Mouse (Mus musculus): ENCODE results near the gene Inf2. TPM values are rescaled to one million over a fixed set of nuclear protein-coding genes. Genes with fewer than 3 reads are reported as not detected.
A peak's percentile ranks its signal among the peaks of the same experiment; 100 is the strongest.

Gene Inf2
- polyA plus RNA-seq, 1 experiment from 2014 or later: 4.3 TPM

GRCm38 (mm10) chr12:112560176-112560797 lies 28.3 kb upstream of the Inf2 start:
- ATAC-seq (replicated peaks; ENCODE audit: low FRiP score, low TSS enrichment, low read depth) (peak; percentile 44; the same call in 1 of the 2 replicates), DNase-seq (ENCODE audit: low spot score) (no peak)
- Histone ChIP-seq H3K4me2 (ENCODE audit: low read length) (no peak overlapping the region), H3K4me3 (ENCODE audit: low read depth, low read length) (no peak overlapping the region), H3K4me1 (replicated peaks; ENCODE audit: control insufficient read depth, insufficient read depth, low read length) (no peaks in the 10 kb centered on the region), H3K9me3 (ENCODE audit: control insufficient read depth, low read length) (no peaks in the 10 kb centered on the region), H3K9ac (ENCODE audit: low read length) (no peak overlapping the region), H3K27me3 (replicated peaks; ENCODE audit: control insufficient read depth, insufficient read depth, low read length) (no peaks in the 10 kb centered on the region), H3K27ac (ENCODE audit: low read depth) (no peak overlapping the region), H3K36me3 (ENCODE audit: control insufficient read depth, insufficient read depth, low read length) (no peaks in the 10 kb centered on the region)
- WGBS: 41% methylated on average over 5 of the region's 5 CpGs

GRCm38 (mm10) chr12:112561163-112561562 lies 27.4 kb upstream of the Inf2 start:
- ATAC-seq (replicated peaks; ENCODE audit: low FRiP score, low TSS enrichment, low read depth): no peak

GRCm38 (mm10) chr12:112562462-112562861 lies 26.1 kb upstream of the Inf2 start:
- H3K36me3 ChIP-seq (ENCODE audit: control insufficient read depth, insufficient read depth, low read length): no peaks in the 10 kb centered on the region
- H3K4me1 ChIP-seq (replicated peaks; ENCODE audit: control insufficient read depth, insufficient read depth, low read length): no peaks in the 10 kb centered on the region
- H3K4me2 ChIP-seq (ENCODE audit: low read length): no peak overlapping the region
- no peaks in the 10 kb centered on the region for H3K27me3 ChIP-seq (replicated peaks; ENCODE audit: control insufficient read depth, insufficient read depth, low read length)
- no peaks in the 10 kb centered on the region for H3K9me3 ChIP-seq (ENCODE audit: control insufficient read depth, low read length)
- H3K4me3 ChIP-seq (ENCODE audit: low read depth, low read length): no peak overlapping the region
- 71% methylated on average over 5 of the region's 5 CpGs for WGBS
- H3K27ac ChIP-seq (ENCODE audit: low read depth): no peak overlapping the region
- DNase-seq (ENCODE audit: low spot score) (no peak), ATAC-seq (replicated peaks; ENCODE audit: low FRiP score, low TSS enrichment, low read depth) (no peak)
- no peak overlapping the region for H3K9ac ChIP-seq (ENCODE audit: low read length)

More at GRCm38 (mm10) chr12:112561163-112561562, 27.4 kb upstream of the Inf2 start:
- 72% methylated on average over 3 of the region's 3 CpGs for WGBS
- H3K27ac ChIP-seq (ENCODE audit: low read depth): no peak overlapping the region
- H3K27me3 ChIP-seq (replicated peaks; ENCODE audit: control insufficient read depth, insufficient read depth, low read length): no peaks in the 10 kb centered on the region
- no peaks in the 10 kb centered on the region for H3K9me3 ChIP-seq (ENCODE audit: control insufficient read depth, low read length)
- H3K4me1 ChIP-seq (replicated peaks; ENCODE audit: control insufficient read depth, insufficient read depth, low read length): no peaks in the 10 kb centered on the region
- H3K9ac ChIP-seq (ENCODE audit: low read length): no peak overlapping the region
- no peaks in the 10 kb centered on the region for H3K36me3 ChIP-seq (ENCODE audit: control insufficient read depth, insufficient read depth, low read length)
- no peak for DNase-seq (ENCODE audit: low spot score)
- no peak overlapping the region for H3K4me3 ChIP-seq (ENCODE audit: low read depth, low read length)
- H3K4me2 ChIP-seq (ENCODE audit: low read length): no peak overlapping the region

GRCm38 (mm10) chr12:112563011-112563410 lies 25.6 kb upstream of the Inf2 start:
- no peak for ATAC-seq (replicated peaks; ENCODE audit: low FRiP score, low TSS enrichment, low read depth)
- no peak for DNase-seq (ENCODE audit: low spot score)
- no peaks in the 10 kb centered on the region for H3K4me1 ChIP-seq (replicated peaks; ENCODE audit: control insufficient read depth, insufficient read depth, low read length)
- no peaks in the 10 kb centered on the region for H3K36me3 ChIP-seq (ENCODE audit: control insufficient read depth, insufficient read depth, low read length)
- no peak overlapping the region for H3K27ac ChIP-seq (ENCODE audit: low read depth)
- no peak overlapping the region for H3K4me2 ChIP-seq (ENCODE audit: low read length)
- H3K27me3 ChIP-seq (replicated peaks; ENCODE audit: control insufficient read depth, insufficient read depth, low read length): no peaks in the 10 kb centered on the region
- H3K9ac ChIP-seq (ENCODE audit: low read length): no peak overlapping the region
- H3K4me3 ChIP-seq (ENCODE audit: low read depth, low read length): no peak overlapping the region
- 87% methylated on average over 6 of the region's 6 CpGs for WGBS
- H3K9me3 ChIP-seq (ENCODE audit: control insufficient read depth, low read length): no peaks in the 10 kb centered on the region

- Histone ChIP-seq H3K4me3 (ENCODE audit: low read depth, low read length) (no peak overlapping the region), H3K9ac (ENCODE audit: low read length) (no peak overlapping the region), H3K4me1 (replicated peaks; ENCODE audit: control insufficient read depth, insufficient read depth, low read length) (no peaks in the 10 kb centered on the region), H3K36me3 (ENCODE audit: control insufficient read depth, insufficient read depth, low read length) (no peaks in the 10 kb centered on the region), H3K4me2 (ENCODE audit: low read length) (no peak overlapping the region), H3K27ac (ENCODE audit: low read depth) (no peak overlapping the region), H3K27me3 (replicated peaks; ENCODE audit: control insufficient read depth, insufficient read depth, low read length) (no peaks in the 10 kb centered on the region), H3K9me3 (ENCODE audit: control insufficient read depth, low read length) (0 out of 2 replicates have a peak, but pooled peaks cover 3% of the 10 kb centered on the region)
- WGBS: 82% methylated on average over 8 of the region's 8 CpGs
- DNase-seq (ENCODE audit: low spot score): no peak
- ATAC-seq (replicated peaks; ENCODE audit: low FRiP score, low TSS enrichment, low read depth): no peak
Measured at GRCm38 (mm10) chr12:112570160-112570559, 18.4 kb upstream of the Inf2 start.

- Histone ChIP-seq H3K27me3 (replicated peaks; ENCODE audit: control insufficient read depth, insufficient read depth, low read length) (no peaks in the 10 kb centered on the region), H3K36me3 (ENCODE audit: control insufficient read depth, insufficient read depth, low read length) (no peaks in the 10 kb centered on the region), H3K4me3 (ENCODE audit: low read depth, low read length) (no peak overlapping the region), H3K4me2 (ENCODE audit: low read length) (no peak overlapping the region), H3K9me3 (ENCODE audit: control insufficient read depth, low read length) (0 out of 2 replicates have a peak, but pooled peaks cover 3% of the 10 kb centered on the region), H3K4me1 (replicated peaks; ENCODE audit: control insufficient read depth, insufficient read depth, low read length) (peaks cover 7% of the 10 kb centered on the region), H3K27ac (ENCODE audit: low read depth) (no peak overlapping the region), H3K9ac (ENCODE audit: low read length) (no peak overlapping the region)
- DNase-seq (ENCODE audit: low spot score) (no peak), ATAC-seq (replicated peaks; ENCODE audit: low FRiP score, low TSS enrichment, low read depth) (no peak)
- WGBS: 61% methylated on average over 6 of the region's 6 CpGs
Measured at GRCm38 (mm10) chr12:112571064-112571463, 17.5 kb upstream of the Inf2 start.

GRCm38 (mm10) chr12:112575274-112575986 lies 13.2 kb upstream of the Inf2 start:
- Histone ChIP-seq H3K4me1 (replicated peaks; ENCODE audit: control insufficient read depth, insufficient read depth, low read length) (peaks cover 44% of the 10 kb centered on the region), H3K27me3 (replicated peaks; ENCODE audit: control insufficient read depth, insufficient read depth, low read length) (no peaks in the 10 kb centered on the region), H3K27ac (ENCODE audit: low read depth) (peak overlapping the region; percentile 97), H3K9ac (ENCODE audit: low read length) (no peak overlapping the region), H3K4me3 (ENCODE audit: low read depth, low read length) (no peak overlapping the region), H3K9me3 (ENCODE audit: control insufficient read depth, low read length) (0 out of 2 replicates have a peak, but pooled peaks cover 3% of the 10 kb centered on the region), H3K36me3 (ENCODE audit: control insufficient read depth, insufficient read depth, low read length) (no peaks in the 10 kb centered on the region), H3K4me2 (ENCODE audit: low read length) (peak overlapping the region; percentile 45)
- 62% methylated on average over 8 of the region's 8 CpGs for WGBS
- DNase-seq (ENCODE audit: low spot score) (no peak), ATAC-seq (replicated peaks; ENCODE audit: low FRiP score, low TSS enrichment, low read depth) (peak; percentile 16; the same call in 1 of the 2 replicates)

- no peak overlapping the region for H3K9ac ChIP-seq (ENCODE audit: low read length)
- peaks cover 44% of the 10 kb centered on the region for H3K4me1 ChIP-seq (replicated peaks; ENCODE audit: control insufficient read depth, insufficient read depth, low read length)
- DNase-seq (ENCODE audit: low spot score) (no peak), ATAC-seq (replicated peaks; ENCODE audit: low FRiP score, low TSS enrichment, low read depth) (peak; percentile 63)
- no peak overlapping the region for H3K4me3 ChIP-seq (ENCODE audit: low read depth, low read length)
- H3K4me2 ChIP-seq (ENCODE audit: low read length): peak overlapping the region; percentile 45
- 0 out of 2 replicates have a peak, but pooled peaks cover 3% of the 10 kb centered on the region for H3K9me3 ChIP-seq (ENCODE audit: control insufficient read depth, low read length)
- H3K36me3 ChIP-seq (ENCODE audit: control insufficient read depth, insufficient read depth, low read length): no peaks in the 10 kb centered on the region
- peak overlapping the region; percentile 97 for H3K27ac ChIP-seq (ENCODE audit: low read depth)
- 6% methylated on average over 5 of the region's 6 CpGs for WGBS
- H3K27me3 ChIP-seq (replicated peaks; ENCODE audit: control insufficient read depth, insufficient read depth, low read length): no peaks in the 10 kb centered on the region
Measured at GRCm38 (mm10) chr12:112576341-112576740, 12.2 kb upstream of the Inf2 start.

All from intestine, embryonic 14.5 days (tissue).